Comparison of ENCODE assay signal across 16 mouse cellular contexts in genomic region chr19:46026567-46026966, GRCm38 (mm10). TPM values are rescaled to one million over a fixed set of nuclear protein-coding genes. Genes with fewer than 3 reads are reported as not detected.
DNase-seq lines count a peak whose midpoint lies in the region.
"Had no signal": no experiment of that assay in that cellular context is flagged by ENCODE, and none has a peak within 500 bp of the region (broad histone marks: within the 10 kb centered on the region; RNA-seq: fewer than 3 reads in every experiment).

No protein-coding gene starts in this region.

- peak; percentile 91 for DNase-seq in heart, adult 11 months
- DNase-seq in heart, adult 8-10 months (ENCODE audit: low spot score) = no peak
- DNase-seq in kidney, postnatal 10 days = peak; percentile 27
- DNase-seq in kidney, postnatal 4 days = no peak
- peak; percentile 42 for DNase-seq in testis, postnatal 10 days (ENCODE audit: low spot score)
- DNase-seq in testis, postnatal 14 days (ENCODE audit: low spot score) = no peak
- no peak for DNase-seq in gastrocnemius, postnatal 10 days
- DNase-seq in frontal cortex, postnatal 25 days (ENCODE audit: low spot score in 2 of 2) = no peak
- DNase-seq: adrenal gland, adult 2 months; cerebellum, adult 2 months; cerebellum, postnatal 36 days; forebrain, postnatal 0 days; layer of hippocampus, postnatal 36 days; lung, postnatal 14 days; right cerebral cortex, postnatal 25 days; thymus, postnatal 36 days had no signal

RNA-seq across cellular contexts. Expression of gene Pprc1, which starts 18.1 kb away (rescaled TPM):
- total RNA-seq in heart, adult 8-10 months (2022) = 10 to 100 TPM; 12.3 to 17.0 (median 13.8) TPM
- 10 to 100 TPM; 12.8 to 23.6 TPM for total RNA-seq in gastrocnemius, postnatal 10 days (2021)

RNA-seq across cellular contexts. Expression of gene Ldb1, which starts 18.4 kb away (rescaled TPM):
- 10 to 100 TPM; 37.1 to 51.0 (median 42.0) TPM for total RNA-seq in heart, adult 8-10 months (2022)
- total RNA-seq in gastrocnemius, postnatal 10 days (2021) = 10 to 100 TPM; 36.2 to 50.3 TPM

RNA-seq across cellular contexts. Expression of gene Hps6, which starts 23.3 kb away (rescaled TPM):
- total RNA-seq in heart, adult 8-10 months (2022) = 1 to 10 TPM; 5.3 to 6.7 (median 6.1) TPM
- 1 to 10 TPM; 3.0 to 5.1 TPM for total RNA-seq in gastrocnemius, postnatal 10 days (2021)

RNA-seq across cellular contexts. Expression of gene Armh3, which starts 28.3 kb away (rescaled TPM):
- total RNA-seq in heart, adult 8-10 months (2022) = 10 to 100 TPM; 14.8 to 19.0 (median 16.0) TPM
- total RNA-seq in gastrocnemius, postnatal 10 days (2021) = 10 to 100 TPM; 12.5 to 15.0 TPM

RNA-seq across cellular contexts. Expression of gene Nolc1, which starts 49.1 kb away (rescaled TPM):
- 10 to 100 TPM; 18.4 to 19.6 (median 18.7) TPM for total RNA-seq in heart, adult 8-10 months (2022)
- total RNA-seq in gastrocnemius, postnatal 10 days (2021) = 10 to 100 TPM; 22.9 to 26.4 TPM

Comparison
In these comparisons a context has a peak if more than half of its experiments do, and no peak if none do; other contexts are left out.
1. DNase-seq: peak in heart, adult 11 months (single experiment), kidney, postnatal 10 days (single experiment) and testis, postnatal 10 days (single experiment); none in heart, adult 8-10 months (single experiment), kidney, postnatal 4 days (0 of 2), testis, postnatal 14 days (single experiment), gastrocnemius, postnatal 10 days (single experiment) and frontal cortex, postnatal 25 days (0 of 2).